Mouse (Mus musculus): ENCODE measurements around the gene Ern2.

The Ern2 gene

GRCm38 (mm10) chr7:122186043-122186442 lies at the start of gene Ern2:
TSS of gene Ern2 (minus strand) at chr7:122186207.
- no peak for DNase-seq

GRCm38 (mm10) chr7:122230866-122231265 lies 44.9 kb upstream of the Ern2 start:
- no peak for DNase-seq

GRCm38 (mm10) chr7:122229916-122230315 lies 43.9 kb upstream of the Ern2 start:
- no peak for DNase-seq

- no peak for DNase-seq
Observed at GRCm38 (mm10) chr7:122229306-122229705, 43.3 kb upstream of the Ern2 start.

GRCm38 (mm10) chr7:122226744-122227143 lies 40.7 kb upstream of the Ern2 start:
- DNase-seq, result no peak

- no peak for DNase-seq
Observed at GRCm38 (mm10) chr7:122226020-122226742, 40.2 kb upstream of the Ern2 start.

GRCm38 (mm10) chr7:122219315-122219801 lies 33.4 kb upstream of the Ern2 start, which contains the start of gene Chp2:
TSS of gene Chp2 (plus strand) at chr7:122219496.
- DNase-seq, result no peak

- no peak for DNase-seq
Observed at GRCm38 (mm10) chr7:122208276-122209021, 22.4 kb upstream of the Ern2 start.

- DNase-seq, result no peak
Observed at GRCm38 (mm10) chr7:122206121-122206520, 20.1 kb upstream of the Ern2 start.

GRCm38 (mm10) chr7:122203936-122204335 lies 17.9 kb upstream of the Ern2 start:
- no peak for DNase-seq

GRCm38 (mm10) chr7:122199296-122199695 lies 13.3 kb upstream of the Ern2 start:
- DNase-seq, result no peak

- DNase-seq, result peak; percentile 61
Observed at GRCm38 (mm10) chr7:122197306-122197705, 11.3 kb upstream of the Ern2 start.

GRCm38 (mm10) chr7:122196771-122197170 lies 10.8 kb upstream of the Ern2 start:
- no peak for DNase-seq

GRCm38 (mm10) chr7:122193919-122194318 lies 7.9 kb upstream of the Ern2 start:
- no peak for DNase-seq

- DNase-seq, result no peak
Observed at GRCm38 (mm10) chr7:122191097-122191496, 5.1 kb upstream of the Ern2 start.

- DNase-seq, result peak; percentile 75
Observed at GRCm38 (mm10) chr7:122189484-122189883, 3.5 kb upstream of the Ern2 start.

- DNase-seq, result no peak
Observed at GRCm38 (mm10) chr7:122184569-122184968, 1.4 kb downstream of the Ern2 start.

GRCm38 (mm10) chr7:122180720-122181119 lies 5.3 kb downstream of the Ern2 start:
- DNase-seq, result no peak

GRCm38 (mm10) chr7:122171613-122172012 lies 14.4 kb downstream of the Ern2 start:
- no peak for DNase-seq

- no peak for DNase-seq
Observed at GRCm38 (mm10) chr7:122170705-122171104, 15.3 kb downstream of the Ern2 start.

- DNase-seq, result no peak
Observed at GRCm38 (mm10) chr7:122167203-122167602, 18.8 kb downstream of the Ern2 start.

GRCm38 (mm10) chr7:122163766-122164165 lies 22.2 kb downstream of the Ern2 start:
- DNase-seq, result no peak

- DNase-seq, result no peak
Observed at GRCm38 (mm10) chr7:122160037-122160436, 26.0 kb downstream of the Ern2 start.

Data from right cerebral cortex, postnatal 4 days (tissue).